Mouse (Mus musculus): ENCODE measurements around the gene Psmd14. TPM values are rescaled to one million over a fixed set of nuclear protein-coding genes. Genes with fewer than 3 reads are reported as not detected.

The Psmd14 gene
- polyA plus RNA-seq (2017; shearing (Covaris generic)) = 193 TPM

DNA sequence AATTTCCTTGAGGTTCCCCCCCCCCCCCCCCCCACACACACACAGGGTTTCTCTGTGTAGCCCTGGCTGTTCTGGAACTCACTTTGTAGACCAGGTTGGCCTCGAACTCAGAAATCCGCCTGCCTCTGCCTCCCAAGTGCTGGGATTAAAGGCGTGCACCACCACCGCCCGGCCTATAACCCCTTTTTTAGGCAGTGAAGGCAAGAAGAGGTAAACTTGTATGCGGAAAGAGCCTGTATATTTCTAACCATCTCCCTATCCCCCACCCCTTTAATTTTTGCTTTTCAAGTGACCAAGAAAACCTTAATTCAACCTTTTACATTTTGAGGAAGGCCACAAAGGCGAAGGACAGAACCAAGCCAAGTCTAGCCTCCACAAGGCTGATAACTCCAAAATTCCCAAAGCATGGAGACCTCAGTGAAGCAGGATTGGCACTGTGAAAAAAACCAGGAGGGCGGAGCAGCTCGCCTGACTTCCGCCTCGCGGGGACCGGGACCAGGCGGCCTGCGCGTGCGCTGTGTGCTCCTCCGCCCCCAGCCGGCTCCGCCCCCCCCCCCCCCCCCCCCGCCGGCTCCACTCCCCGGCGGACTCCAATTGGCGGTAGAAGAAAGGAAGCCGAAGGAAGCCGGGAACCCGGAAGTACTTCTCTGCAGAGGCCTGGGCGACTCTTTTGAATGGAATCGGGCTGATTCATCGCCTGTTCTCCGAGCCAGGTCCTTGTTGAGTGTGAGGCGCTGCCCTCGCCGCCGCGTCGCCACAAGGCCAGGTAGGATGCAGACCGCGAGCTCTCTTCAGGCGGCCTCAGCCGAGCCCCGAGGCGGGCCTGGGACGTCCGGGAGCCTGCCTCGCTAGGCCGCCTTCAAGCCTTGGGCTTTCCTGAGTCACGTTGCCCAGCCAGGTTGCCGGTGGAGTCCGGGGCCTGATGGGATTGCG, at the start of gene Psmd14:
Gene Psmd14, plus strand, starts transcription at position 587 of the 933 bp plus-strand sequence.

DNA sequence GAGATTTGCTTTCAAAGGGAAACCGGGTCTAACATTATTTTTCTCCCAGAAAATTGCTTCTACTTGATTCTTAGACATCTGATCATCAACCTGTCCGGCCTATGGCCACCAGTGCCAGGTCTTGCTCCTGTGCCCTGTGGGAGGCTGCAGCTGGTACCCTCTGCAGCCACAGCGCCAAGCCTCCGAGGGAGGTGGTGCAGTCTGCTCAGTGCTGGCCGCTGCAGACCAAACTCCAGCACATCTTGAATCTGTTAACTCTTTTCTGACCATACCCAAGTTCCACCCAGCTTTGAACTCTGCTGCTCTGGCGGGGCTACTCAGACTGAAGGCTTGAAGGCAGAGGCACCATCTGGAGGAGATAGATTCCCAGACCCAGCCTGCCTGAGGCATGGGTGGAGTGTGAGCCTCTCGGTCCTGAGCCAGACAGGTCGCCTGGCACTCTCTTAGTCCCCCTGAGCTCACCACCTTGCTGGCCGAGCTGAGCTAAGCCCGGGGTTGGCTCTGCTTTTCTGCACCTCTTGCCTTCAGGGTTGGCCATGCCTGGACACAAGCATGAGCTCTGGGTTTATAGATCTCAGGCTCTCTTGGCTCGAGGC, 91.3 kb downstream of the Psmd14 start, which contains the start of gene Tbr1:
Gene Tbr1, plus strand, starts transcription at position 275 of the 596 bp plus-strand sequence.

Other genes with a start within 250 kb of the Psmd14 start
- 208 TPM for gene Tank, start 133.1 kb upstream of the Psmd14 start, polyA plus RNA-seq (2017; shearing (Covaris generic))
- 0.17 TPM for gene Tbr1, start 91.2 kb downstream of the Psmd14 start, polyA plus RNA-seq (2017; shearing (Covaris generic))

Data from CD4-positive, CD25-positive, alpha-beta regulatory T cell, adult 9 weeks (primary cell).